Mouse (Mus musculus): ENCODE measurements around the gene Mlec.

The Mlec gene

DNA sequence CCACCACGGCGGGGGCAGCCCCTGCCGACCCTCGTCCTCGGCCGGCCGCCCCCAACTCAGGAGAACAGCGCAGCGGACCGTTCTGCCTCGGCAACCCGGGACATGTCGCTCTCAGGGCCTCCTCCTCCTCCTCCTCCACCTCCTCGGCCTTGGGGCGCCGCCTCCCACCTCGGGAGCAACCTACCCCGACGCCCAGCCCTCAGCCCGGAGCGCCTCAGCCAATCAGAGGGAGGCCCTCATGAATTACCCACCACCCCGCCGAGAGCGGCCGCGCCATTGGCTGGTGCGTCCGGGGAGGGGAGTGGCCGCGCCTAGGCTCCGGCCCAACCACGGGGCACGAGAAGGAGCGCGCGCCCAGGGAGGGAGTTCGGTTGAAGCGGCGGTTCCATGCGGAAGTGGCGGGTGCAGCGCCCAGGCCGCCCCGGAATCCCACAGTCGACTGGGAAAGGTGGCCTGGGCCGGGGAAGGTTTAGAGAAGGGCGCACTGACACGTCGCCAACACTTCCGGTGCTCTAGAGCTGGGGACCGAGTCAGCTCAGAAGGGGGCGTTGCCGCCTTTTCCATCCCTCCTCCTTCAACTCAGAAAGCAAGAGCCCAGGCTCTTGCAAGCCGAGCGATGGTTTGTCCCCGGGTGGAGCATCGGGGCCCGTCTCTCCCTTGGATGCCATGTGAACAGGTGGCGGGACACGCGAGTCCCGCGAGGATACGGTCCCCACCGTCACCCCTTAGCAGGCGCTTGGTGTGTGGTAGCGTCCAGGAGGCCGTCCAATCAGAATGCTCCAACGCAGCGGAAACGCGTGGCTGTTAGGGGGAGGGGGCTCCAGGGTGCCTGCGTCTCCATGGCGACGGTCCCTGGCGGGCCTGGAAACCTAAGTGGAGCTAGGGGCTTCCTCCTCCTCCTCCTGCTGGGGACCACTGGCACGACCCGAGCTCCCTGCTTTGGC, at the start of gene Mlec:
Gene Mlec, minus strand, starts transcription at position 140 of the 944 bp plus-strand sequence.
- DNase-seq (ENCODE audit: low read depth in 2 of 2, low spot score in 2 of 2) = peak; percentile 98 to 99

DNA sequence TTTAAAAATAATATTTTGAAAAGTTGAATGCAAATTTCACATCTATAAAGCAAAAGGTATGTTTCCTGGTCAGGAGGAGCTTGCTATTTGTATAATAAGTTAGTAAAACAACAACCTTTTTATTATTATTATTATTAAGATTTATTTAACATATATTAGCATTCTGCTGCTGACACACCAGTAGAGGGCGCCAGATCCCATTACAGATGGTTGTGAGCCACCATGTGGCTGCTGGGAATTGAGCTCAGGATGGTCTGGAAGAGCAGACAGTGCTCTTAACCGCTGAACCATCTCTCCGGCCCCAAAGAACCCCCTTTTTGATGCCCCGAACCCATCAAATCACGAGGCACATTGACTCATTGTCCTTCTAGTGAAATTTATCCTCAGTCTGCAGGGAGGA, 49.3 kb upstream of the Mlec start:
- no peak for DNase-seq (ENCODE audit: low read depth in 2 of 2, low spot score in 2 of 2)

- DNase-seq (ENCODE audit: low read depth in 2 of 2, low spot score in 2 of 2) = no peak
Measured at GRCm38 (mm10) chr5:115204562-115205311, 46.8 kb upstream of the Mlec start.

DNA sequence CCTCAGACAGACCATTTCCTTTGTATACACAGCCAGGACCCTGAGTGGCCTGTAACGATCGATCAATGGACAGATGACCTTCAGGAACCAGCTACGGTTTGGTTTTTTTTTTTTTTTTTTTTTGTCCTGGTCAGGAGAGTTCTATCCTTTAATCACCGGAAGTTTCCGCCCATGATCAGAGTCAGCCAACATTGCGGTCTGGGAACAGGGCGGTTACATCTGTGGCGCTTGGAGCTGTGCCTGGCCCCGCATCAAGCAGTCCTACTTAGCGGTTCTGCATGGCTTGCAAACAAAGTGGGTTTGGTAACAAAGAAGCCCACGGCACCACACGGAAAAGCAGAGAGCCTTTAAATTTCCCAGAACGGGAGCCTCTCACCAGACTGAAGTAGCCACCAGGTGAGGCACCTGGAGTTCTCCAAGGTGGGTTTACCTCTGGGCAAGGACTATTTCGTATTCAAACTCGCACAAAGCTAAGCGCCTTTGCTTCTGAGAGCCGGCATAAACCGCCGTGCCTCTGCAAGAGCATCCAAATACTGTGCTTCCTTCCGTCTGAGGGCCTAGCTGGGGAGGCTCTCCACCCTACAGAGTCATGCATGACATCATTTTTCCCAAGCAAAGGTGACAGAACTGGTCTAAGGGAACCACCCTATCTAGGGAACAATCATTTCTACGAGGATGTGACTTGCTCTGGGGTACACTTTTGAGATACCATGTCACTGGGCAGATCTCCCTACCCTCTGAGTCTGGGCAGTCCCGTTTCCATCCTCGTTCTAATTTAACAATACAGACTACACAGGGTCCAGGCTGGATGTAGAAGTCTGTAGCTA, 46.0 kb upstream of the Mlec start:
- no peak for DNase-seq (ENCODE audit: low read depth in 2 of 2, low spot score in 2 of 2)

DNA sequence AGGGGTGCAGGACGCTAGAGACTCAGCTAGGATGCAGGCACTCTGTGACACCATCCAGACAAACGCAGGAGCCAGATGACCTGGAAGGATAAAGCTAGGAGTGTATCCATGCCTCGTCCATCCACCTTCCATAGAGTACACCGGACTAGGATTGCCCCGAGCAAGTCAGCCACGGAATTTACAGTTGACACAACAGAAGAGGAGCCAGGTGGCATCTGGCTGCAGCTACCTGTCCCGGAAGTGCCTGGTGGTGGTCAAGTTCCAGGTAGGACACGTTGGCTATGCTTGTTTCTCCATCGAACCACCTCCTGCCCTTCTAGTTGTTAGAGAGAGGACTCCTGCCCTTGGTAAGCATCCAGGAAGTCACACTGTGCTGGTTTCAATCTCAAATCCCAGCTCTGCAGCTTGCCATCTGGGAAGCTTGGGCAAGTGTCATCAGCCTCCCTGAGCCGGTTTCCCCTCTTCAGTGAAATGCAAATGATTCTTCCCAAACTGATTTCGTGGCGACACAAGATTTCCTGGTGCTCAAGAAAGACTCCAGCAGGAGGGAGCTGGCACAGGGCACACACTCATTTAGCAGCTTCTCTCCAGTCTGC, 36.7 kb upstream of the Mlec start:
- no peak for DNase-seq (ENCODE audit: low read depth in 2 of 2, low spot score in 2 of 2)

- DNase-seq (ENCODE audit: low read depth in 2 of 2, low spot score in 2 of 2) = peak; percentile 43 to 70
Measured at GRCm38 (mm10) chr5:115193669-115194625, 36.0 kb upstream of the Mlec start, which contains the start of gene Cabp1. Gene Cabp1, minus strand, starts transcription at chr5:115194381.

DNA sequence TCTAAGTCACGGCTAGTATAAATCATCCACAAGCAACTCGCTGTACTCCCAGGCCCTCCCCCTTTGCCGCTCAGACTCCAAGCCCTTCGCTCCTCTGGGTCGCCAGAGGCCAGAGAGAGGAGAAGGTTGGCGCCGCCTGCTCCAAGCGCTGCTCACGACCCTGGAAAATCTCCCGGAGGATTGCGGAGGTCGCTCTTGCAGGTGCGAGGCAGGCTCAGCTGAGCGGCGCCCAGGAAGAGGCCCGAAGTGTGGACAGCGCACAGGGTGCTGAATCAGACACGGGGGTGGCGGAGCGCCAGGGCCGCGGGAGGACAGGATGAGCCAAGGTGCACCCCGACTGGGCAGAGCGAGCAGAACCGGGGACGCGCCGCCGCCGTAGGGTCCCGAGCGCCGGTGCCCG, 35.2 kb upstream of the Mlec start:
- peak; percentile 27 to 48 for DNase-seq (ENCODE audit: low read depth in 2 of 2, low spot score in 2 of 2)

DNA sequence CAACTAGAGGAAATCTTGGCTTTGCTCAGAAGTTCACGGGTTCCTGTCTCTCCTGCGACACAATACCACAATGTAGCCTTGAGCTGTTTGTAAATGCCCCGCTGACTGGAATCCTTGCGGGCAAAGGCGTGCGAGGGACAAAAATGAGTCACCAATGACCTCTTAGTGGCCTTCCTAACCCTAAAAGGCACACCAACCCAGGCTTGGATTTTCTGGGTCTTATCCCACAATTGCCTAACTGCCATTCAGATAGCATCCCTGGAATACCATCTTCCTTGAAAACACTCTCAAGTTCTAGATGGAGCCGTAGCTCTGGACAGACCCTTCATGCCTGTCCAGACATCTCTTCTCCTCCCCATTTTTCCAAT, 34.8 kb upstream of the Mlec start:
- no peak for DNase-seq (ENCODE audit: low read depth in 2 of 2, low spot score in 2 of 2)

GRCm38 (mm10) chr5:115191880-115192827, 34.2 kb upstream of the Mlec start:
- no peak for DNase-seq (ENCODE audit: low read depth in 2 of 2, low spot score in 2 of 2)

- no peak for DNase-seq (ENCODE audit: low read depth in 2 of 2, low spot score in 2 of 2)
Measured at GRCm38 (mm10) chr5:115190081-115190480, 32.1 kb upstream of the Mlec start.

DNA sequence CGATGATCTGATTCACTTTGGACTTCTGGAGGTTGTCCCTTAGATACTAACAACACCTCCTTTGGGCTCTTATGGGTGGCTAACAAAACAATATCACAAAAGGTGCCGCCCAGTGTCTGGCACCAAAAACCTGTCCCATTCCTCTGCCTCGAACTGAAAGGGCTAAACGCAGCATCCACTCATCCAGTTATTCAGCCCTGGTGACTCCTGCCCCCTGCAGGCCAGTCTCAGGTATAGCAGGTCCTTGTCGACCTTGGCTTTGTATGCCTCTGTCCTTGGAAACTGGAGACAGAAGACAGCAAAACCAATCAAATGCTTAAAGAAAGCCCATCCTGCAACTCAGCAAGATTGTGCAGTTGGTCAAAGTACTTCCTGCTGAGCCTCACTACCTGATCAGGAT, 30.8 kb upstream of the Mlec start:
- peak; percentile 46 to 53 for DNase-seq (ENCODE audit: low read depth in 2 of 2, low spot score in 2 of 2)

DNA sequence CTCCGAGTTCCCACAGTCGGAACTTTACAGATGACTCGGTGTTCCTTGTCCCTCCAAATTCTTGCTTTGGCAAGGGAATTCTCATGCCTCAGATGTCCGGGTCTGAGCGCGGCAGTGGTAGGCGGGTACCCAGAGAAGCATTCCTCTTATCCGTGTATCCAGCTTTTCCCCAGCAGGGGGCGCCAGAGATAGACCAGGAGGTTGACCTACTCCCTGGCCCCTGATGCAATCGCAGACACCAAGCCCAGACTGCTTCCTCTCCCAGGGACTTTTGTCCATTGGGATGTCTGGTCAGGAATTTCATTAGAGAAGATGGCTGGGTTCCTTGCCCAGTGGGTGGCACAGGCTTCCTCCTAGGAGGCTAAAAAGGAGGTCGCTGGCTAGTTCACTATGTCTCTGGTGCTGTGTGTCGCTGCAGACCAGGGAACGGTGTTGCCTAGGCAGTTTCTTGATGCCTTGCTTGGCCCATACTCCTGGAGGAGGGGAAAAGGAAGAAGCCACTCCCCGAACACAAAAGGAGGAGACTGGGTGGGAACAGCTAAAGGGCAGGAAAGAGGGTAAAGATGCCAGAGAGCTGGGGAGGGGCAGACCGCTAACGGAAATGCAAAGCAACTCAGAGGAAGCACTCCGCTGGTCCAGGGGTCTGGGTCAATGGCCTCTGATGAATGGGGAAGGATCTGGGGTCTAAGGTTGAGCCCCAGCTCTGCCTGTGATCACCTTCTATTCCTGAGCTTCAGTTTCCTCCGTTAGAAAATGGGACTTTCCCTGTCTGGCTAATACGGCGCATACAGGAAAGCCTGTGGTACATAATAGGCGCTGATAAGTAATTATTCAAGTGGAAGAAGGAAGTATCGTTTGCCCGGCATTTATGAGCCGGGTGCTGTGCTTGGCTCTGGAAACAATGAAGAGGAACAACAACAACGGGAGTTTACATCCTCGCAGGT, 29.5 kb upstream of the Mlec start:
- peak; percentile 84 to 85 for DNase-seq (ENCODE audit: low read depth in 2 of 2, low spot score in 2 of 2)

DNA sequence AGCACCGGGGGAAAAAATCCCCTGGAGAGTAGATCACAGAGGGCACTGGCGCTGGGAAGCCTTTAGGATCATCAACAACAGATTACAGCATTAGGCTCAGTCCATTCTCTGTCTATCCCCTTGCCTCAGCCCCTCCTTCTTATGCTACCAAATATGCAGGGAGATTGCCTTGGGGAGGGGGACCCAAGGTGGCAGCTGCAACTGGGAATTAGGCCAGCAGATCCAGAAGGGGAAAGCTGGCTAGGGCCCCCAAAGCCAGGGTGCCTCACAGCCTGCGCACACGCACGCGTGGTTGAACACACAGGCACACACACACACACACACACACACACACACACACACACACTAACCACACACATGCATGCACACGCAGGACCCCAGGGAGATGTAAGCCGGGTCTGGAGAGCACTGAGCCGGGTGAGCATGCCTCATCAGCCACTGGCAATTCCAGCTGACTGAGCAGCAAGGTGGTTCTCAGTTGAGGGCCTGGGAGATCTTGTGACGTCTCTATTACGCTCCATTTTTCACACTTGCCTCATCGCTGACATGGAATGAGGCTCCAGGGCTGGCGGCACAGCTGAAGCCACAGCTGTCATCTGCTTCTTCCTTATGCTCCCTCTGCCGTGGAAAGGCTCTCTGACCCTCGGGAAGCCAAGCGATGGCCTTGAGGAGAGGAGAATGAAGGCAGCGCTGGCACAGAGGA, 28.5 kb upstream of the Mlec start:
- no peak for DNase-seq (ENCODE audit: low read depth in 2 of 2, low spot score in 2 of 2)

DNA sequence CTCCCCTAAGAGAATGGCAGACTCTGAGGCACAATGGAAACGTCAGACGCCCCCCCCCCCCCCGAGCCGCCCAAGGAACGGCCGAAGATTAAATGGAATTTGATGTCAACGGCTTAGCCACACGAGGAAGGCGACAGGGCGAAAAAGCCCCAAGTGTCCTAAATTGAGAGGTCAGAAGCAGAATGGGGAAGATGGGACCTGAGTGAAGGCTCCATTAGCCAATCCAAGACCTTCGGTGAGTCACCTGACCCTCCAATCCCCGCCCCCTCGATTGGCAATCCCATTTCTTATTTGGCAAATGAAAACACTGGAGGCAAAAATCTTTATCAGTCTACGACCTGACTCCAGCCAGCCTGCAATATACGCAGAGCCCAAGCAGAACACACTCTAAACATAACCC, 26.7 kb upstream of the Mlec start:
- DNase-seq (ENCODE audit: low read depth in 2 of 2, low spot score in 2 of 2) = no peak

GRCm38 (mm10) chr5:115183482-115183881, 25.5 kb upstream of the Mlec start:
- no peak for DNase-seq (ENCODE audit: low read depth in 2 of 2, low spot score in 2 of 2)

DNA sequence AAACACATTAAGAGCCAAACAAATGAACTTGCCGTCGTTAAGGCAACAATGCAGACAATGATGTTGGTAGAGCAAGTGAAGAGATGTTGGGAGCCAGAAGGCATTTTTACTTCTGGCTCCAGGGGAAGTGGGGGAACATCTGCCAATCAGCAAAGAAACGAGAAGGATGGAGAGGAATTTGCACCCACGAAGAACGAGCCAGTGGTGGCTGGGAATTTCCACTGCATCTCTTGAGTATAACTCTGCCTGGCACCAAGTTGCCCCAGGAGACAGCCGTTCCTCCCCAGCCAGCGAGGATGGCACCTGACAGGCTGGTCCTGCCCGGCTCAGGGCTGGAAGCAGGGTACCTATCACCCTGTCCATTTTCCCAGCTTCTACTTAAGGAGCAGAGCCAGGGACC, 24.9 kb upstream of the Mlec start:
- DNase-seq (ENCODE audit: low read depth in 2 of 2, low spot score in 2 of 2) = no peak

Measured in CD8-positive naive resting alpha-beta T cell, adult 2 months (primary cell).